Mouse (Mus musculus) 416B (cell line): ENCODE results near the gene Btbd16.

ENCODE experiments used
- DNase-seq: peaks from one replicate; pipeline ENCODE4 v3.0.0; 2011; ENCODE audit warnings: low read depth

Btbd16 gene

GRCm38 (mm10) chr7:130773914-130774630 is at the start of gene Btbd16:
Btbd16 (plus strand) TSS chr7:130774069.
- DNase-seq = no peak

GRCm38 (mm10) chr7:130726185-130726584 is 47.7 kb upstream of the Btbd16 start:
- no peak for DNase-seq

- DNase-seq = peak; percentile 47
These were observed 47.0 kb upstream of the Btbd16 start for GRCm38 (mm10) chr7:130726724-130727422.

- no peak for DNase-seq
These were observed 46.3 kb upstream of the Btbd16 start for GRCm38 (mm10) chr7:130727560-130727959.

- DNase-seq = no peak
These were observed 42.1 kb upstream of the Btbd16 start for GRCm38 (mm10) chr7:130731792-130732191.

GRCm38 (mm10) chr7:130732908-130733307 is 41.0 kb upstream of the Btbd16 start:
- DNase-seq = no peak

- DNase-seq = no peak
These were observed 40.4 kb upstream of the Btbd16 start for GRCm38 (mm10) chr7:130733423-130733822.

GRCm38 (mm10) chr7:130734195-130734787 is 39.6 kb upstream of the Btbd16 start:
- no peak for DNase-seq

- DNase-seq = no peak
These were observed 32.8 kb upstream of the Btbd16 start for GRCm38 (mm10) chr7:130741099-130741498.

GRCm38 (mm10) chr7:130743239-130744025 is 30.4 kb upstream of the Btbd16 start:
- DNase-seq = no peak

- DNase-seq = no peak
These were observed 24.7 kb upstream of the Btbd16 start for GRCm38 (mm10) chr7:130749165-130749564.

GRCm38 (mm10) chr7:130750752-130751490 is 22.9 kb upstream of the Btbd16 start:
- DNase-seq = no peak

- no peak for DNase-seq
These were observed 22.2 kb upstream of the Btbd16 start for GRCm38 (mm10) chr7:130751678-130752077.

GRCm38 (mm10) chr7:130754790-130755189 is 19.1 kb upstream of the Btbd16 start:
- DNase-seq = peak; percentile 34

- no peak for DNase-seq
These were observed 17.5 kb upstream of the Btbd16 start for GRCm38 (mm10) chr7:130756343-130756835.

- DNase-seq = no peak
These were observed 16.5 kb upstream of the Btbd16 start for GRCm38 (mm10) chr7:130757326-130757865.

GRCm38 (mm10) chr7:130762071-130762897 is 11.6 kb upstream of the Btbd16 start:
- peak; percentile 66 for DNase-seq

GRCm38 (mm10) chr7:130764160-130764559 is 9.7 kb upstream of the Btbd16 start:
- no peak for DNase-seq

GRCm38 (mm10) chr7:130766411-130767170 is 7.3 kb upstream of the Btbd16 start:
- no peak for DNase-seq
